Mouse (Mus musculus) neural tube, embryonic 13.5 days (tissue): Measurements from ENCODE around the gene Adam20. TPM values are rescaled to one million over a fixed set of nuclear protein-coding genes. Genes with fewer than 3 reads are reported as not detected.
"Not testable (repeated sequence)": the region's sequence is repeated elsewhere in the genome, so short reads cannot be mapped to it uniquely, and the experiment has no call there.

Source experiments
- ATAC-seq: fragments of 200-750 bp; cut with Nextera tagmentation; 2 replicates; pipeline ENCODE4 v1.8.0; 2017; ENCODE audit warnings: low read depth, mild to moderate bottlenecking, moderate TSS enrichment, moderate library complexity
- H3K27ac ChIP-seq: fragments of 300-500 bp; sonication (generic); replicated peaks from 2 replicates; pipeline ENCODE4 v1.5.1; 2015; ENCODE audit warnings: moderate library complexity, mild to moderate bottlenecking, inconsistent platforms
- H3K27me3 ChIP-seq: fragments of 300-500 bp; sonication (generic); 2 replicates; pipeline ENCODE4 v1.6.1; 2015; ENCODE audit warnings: mild to moderate bottlenecking, inconsistent platforms
- H3K36me3 ChIP-seq: fragments of 300-500 bp; sonication (generic); 2 replicates; pipeline ENCODE4 v1.6.1; 2015; ENCODE audit warnings: mild to moderate bottlenecking, inconsistent platforms
- H3K4me1 ChIP-seq: fragments of 300-500 bp; sonication (generic); replicated peaks from 2 replicates; pipeline ENCODE4 v1.6.1; 2015; ENCODE audit warnings: inconsistent platforms
- H3K4me2 ChIP-seq: fragments of 300-500 bp; sonication (generic); 2 replicates; pipeline ENCODE4 v1.6.1; 2015; ENCODE audit warnings: inconsistent platforms, mild to moderate bottlenecking, moderate library complexity
- H3K4me3 ChIP-seq: fragments of 300-500 bp; sonication (generic); 2 replicates; pipeline ENCODE4 v1.5.1; 2015; ENCODE audit warnings: mild to moderate bottlenecking, inconsistent platforms
- H3K9ac ChIP-seq: fragments of 300-500 bp; sonication (generic); 2 replicates; pipeline ENCODE4 v1.6.1; 2015; ENCODE audit warnings: moderate library complexity, mild to moderate bottlenecking, inconsistent platforms
- H3K9me3 ChIP-seq: fragments of 300-500 bp; sonication (generic); 2 replicates; pipeline ENCODE4 v1.6.1; 2016; ENCODE audit warnings: inconsistent platforms
- WGBS: fragments of 180-500 bp; shearing (Covaris S2); methylation state at CpG from one replicate; pipeline ENCODE4 v1.1.7; 2015; 5-methylcytosine and 5-hydroxymethylcytosine counted together
- polyA plus RNA-seq: library from polyadenylated mRNA; unstranded; fragments of >200 nt; fragmentation: Nextera tagmentation; extraction: Ambion mirVana; gene quantifications from 2 replicates; pipeline ENCODE4 v1.2.1, GENCODE M21; 2015

The Adam20 gene
- not detected in 2 replicates for polyA plus RNA-seq

GRCm38 (mm10) chr8:40792973-40793372 is at the start of gene Adam20:
Adam20 (plus strand) TSS chr8:40793273.
- H3K9me3 ChIP-seq, H3K4me1 ChIP-seq, ATAC-seq, H3K9ac ChIP-seq, H3K4me3 ChIP-seq, H3K27me3 ChIP-seq, H3K4me2 ChIP-seq, H3K27ac ChIP-seq, H3K36me3 ChIP-seq: not testable (repeated sequence)
- 82% methylated on average over 1 of the region's 1 CpGs for WGBS

GRCm38 (mm10) chr8:40751908-40752307 is 41.2 kb upstream of the Adam20 start, which contains the start of gene Adam25:
Adam25 (plus strand) TSS chr8:40752208.
- H3K4me2 ChIP-seq, H3K4me3 ChIP-seq, H3K4me1 ChIP-seq, H3K27me3 ChIP-seq, H3K27ac ChIP-seq, H3K9ac ChIP-seq, ATAC-seq, H3K9me3 ChIP-seq, H3K36me3 ChIP-seq: not testable (repeated sequence)
- WGBS = 56% methylated on average over 1 of the region's 1 CpGs

- Histone ChIP-seq H3K9me3 (no peaks in the 10 kb centered on the region), H3K36me3 (no peaks in the 10 kb centered on the region), H3K4me2 (no peak overlapping the region), H3K4me1 (no peaks in the 10 kb centered on the region), H3K27ac (no peak overlapping the region), H3K27me3 (no peaks in the 10 kb centered on the region), H3K4me3 (no peak overlapping the region), H3K9ac (no peak overlapping the region)
- ATAC-seq = no peak
These were observed 9.8 kb upstream of the Adam20 start for GRCm38 (mm10) chr8:40783320-40783719.

GRCm38 (mm10) chr8:40803379-40804079 is 10.5 kb downstream of the Adam20 start:
- Histone ChIP-seq H3K9ac (no peak overlapping the region), H3K27me3 (no peaks in the 10 kb centered on the region), H3K9me3 (no peaks in the 10 kb centered on the region), H3K36me3 (no peaks in the 10 kb centered on the region), H3K4me3 (no peak overlapping the region), H3K27ac (no peak overlapping the region), H3K4me1 (no peaks in the 10 kb centered on the region), H3K4me2 (no peak overlapping the region)
- 84% methylated on average over 2 of the region's 2 CpGs for WGBS
- no peak for ATAC-seq

Other genes starting within 250 kb of the Adam20 start
- gene Adam24, start 118.2 kb upstream of the Adam20 start, polyA plus RNA-seq = not detected in 2 replicates
- not detected in 2 replicates for gene Adam25, start 41.1 kb upstream of the Adam20 start, polyA plus RNA-seq
- not detected in 2 replicates for gene Adam39, start 29.7 kb downstream of the Adam20 start, polyA plus RNA-seq